Mouse (Mus musculus) layer of hippocampus, postnatal 25 days (tissue): ENCODE results near the gene Plaa. TPM values are rescaled to one million over a fixed set of nuclear protein-coding genes. Genes with fewer than 3 reads are reported as not detected.

Experiments used
- DNase-seq, 2 experiments: peaks; one replicate each; pipeline ENCODE4 v3.0.0; 2022; ENCODE audit warnings: mixed read lengths in 2 of 2, low spot score in 1 of 2; ENCODE audit errors: extremely low spot score in 1 of 2
- total RNA-seq, 2 experiments: library from RNA; stranded (reverse); gene quantifications; 2 replicates each; pipeline ENCODE4 v1.2.3; 2021

The Plaa gene
- total RNA-seq, 2 experiments from 2014 or later: 44.6 to 47.8 TPM

- DNase-seq: peak; percentile 96 to 98
Observed at GRCm38 (mm10) chr4:94556265-94557054, 46.6 kb downstream of the Plaa start, which contains the start of the genes Gm10306 and Caap1. Gene Gm10306, plus strand, starts transcription at chr4:94556546. Gene Caap1, minus strand, starts transcription at chr4:94556796.

- DNase-seq: no peak
Observed at GRCm38 (mm10) chr4:94554955-94555494, 48.0 kb downstream of the Plaa start.

GRCm38 (mm10) chr4:94544321-94544720 is 58.7 kb downstream of the Plaa start:
- no peak for DNase-seq

- DNase-seq: no peak
Observed at GRCm38 (mm10) chr4:94543041-94543440, 60.0 kb downstream of the Plaa start.

- DNase-seq: no peak
Observed at GRCm38 (mm10) chr4:94533205-94533604, 69.8 kb downstream of the Plaa start.

- no peak for DNase-seq
Observed at GRCm38 (mm10) chr4:94529448-94529847, 73.6 kb downstream of the Plaa start.

GRCm38 (mm10) chr4:94523321-94523720 is 79.7 kb downstream of the Plaa start:
- no peak for DNase-seq

- DNase-seq: peak; percentile 17 to 68
Observed at GRCm38 (mm10) chr4:94517631-94518030, 85.4 kb downstream of the Plaa start.

Other genes with a start within 250 kb of the Plaa start
- gene Gm10306, start 46.7 kb downstream of the Plaa start, total RNA-seq: not detected
- 10 to 100 TPM; 10.8 to 11.5 TPM for gene Caap1, start 46.4 kb downstream of the Plaa start, total RNA-seq
- 10 to 100 TPM; 26.7 to 27.4 TPM for gene Ift74, start 11.2 kb upstream of the Plaa start, total RNA-seq
- not detected for gene Lrrc19, start 46.9 kb upstream of the Plaa start, total RNA-seq
- 10 to 100 TPM in 1 of 2 experiments, 1 to 10 TPM in 1; 6.7 to 11.2 TPM for gene Tek, start 136.0 kb upstream of the Plaa start, total RNA-seq